Mouse (Mus musculus) left cerebral cortex, adult 9 months (tissue): ENCODE results near the gene Efnb2.

Experiments
- DNase-seq, 2 experiments: peaks; one replicate each; pipeline ENCODE4 v3.0.0; 2022; ENCODE audit warnings: low spot score in 2 of 2

Efnb2 gene

DNA sequence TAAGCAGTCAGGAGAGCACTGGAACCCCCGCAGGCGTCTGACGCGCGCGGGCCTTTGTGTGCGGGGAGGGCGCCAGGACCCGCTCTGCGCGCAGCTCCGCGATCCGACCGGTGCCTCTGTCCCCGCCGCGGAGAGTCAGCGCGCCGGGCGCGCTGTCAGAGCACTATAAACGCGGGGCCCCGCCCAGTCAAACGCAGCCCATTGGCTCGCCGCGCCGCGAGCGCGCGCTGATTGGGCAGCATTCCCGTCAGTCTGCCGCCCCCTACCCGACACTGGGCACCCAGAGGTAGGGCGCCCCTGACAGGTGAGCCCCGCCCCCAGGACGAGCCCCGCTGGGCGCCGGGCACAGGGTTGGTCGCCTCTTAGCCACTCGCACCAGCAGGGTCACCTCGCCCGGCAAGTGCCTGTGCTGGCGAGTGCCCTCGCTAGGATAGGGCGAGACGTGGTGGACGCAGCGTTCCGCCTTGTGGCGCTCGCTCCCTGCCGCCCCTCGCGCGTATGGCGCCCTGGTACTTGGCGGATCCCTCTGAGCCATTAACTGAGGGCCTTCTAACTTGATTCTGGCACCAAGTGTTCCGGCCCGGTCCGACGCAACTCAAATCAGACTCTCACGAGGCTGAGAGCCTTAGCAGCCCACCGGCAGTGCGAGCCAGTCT lies at the start of gene Efnb2:
Efnb2 (minus strand) TSS at position 140 of the 656 bp plus-strand sequence.
- peak; percentile 87 to 97 for DNase-seq

- DNase-seq = no peak
Observed at GRCm38 (mm10) chr8:8704813-8705212, 43.8 kb upstream of the Efnb2 start.

- no peak for DNase-seq
Observed at GRCm38 (mm10) chr8:8703668-8704067, 42.6 kb upstream of the Efnb2 start.

DNA sequence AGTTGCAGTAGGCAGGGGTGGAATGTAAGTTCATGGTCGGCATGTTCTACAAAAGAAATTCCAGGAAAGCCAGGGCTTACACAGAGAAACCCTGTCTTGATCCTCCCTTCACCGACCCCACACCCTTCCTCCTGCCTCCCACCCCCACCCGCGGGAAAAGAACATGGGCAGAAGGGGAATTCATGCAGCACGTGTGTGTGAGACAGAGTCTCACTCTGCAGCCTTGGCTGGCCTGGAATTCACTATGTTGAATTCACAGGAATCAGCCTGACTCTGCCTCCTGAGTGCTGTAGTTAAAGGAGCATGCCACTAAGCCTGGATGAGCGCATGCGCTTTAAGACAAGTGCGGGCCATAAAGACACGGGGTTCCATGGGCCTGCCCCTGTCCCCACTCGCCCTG lies 39.8 kb upstream of the Efnb2 start:
- no peak for DNase-seq

- DNase-seq = no peak
Observed at GRCm38 (mm10) chr8:8700229-8700628, 39.2 kb upstream of the Efnb2 start.

DNA sequence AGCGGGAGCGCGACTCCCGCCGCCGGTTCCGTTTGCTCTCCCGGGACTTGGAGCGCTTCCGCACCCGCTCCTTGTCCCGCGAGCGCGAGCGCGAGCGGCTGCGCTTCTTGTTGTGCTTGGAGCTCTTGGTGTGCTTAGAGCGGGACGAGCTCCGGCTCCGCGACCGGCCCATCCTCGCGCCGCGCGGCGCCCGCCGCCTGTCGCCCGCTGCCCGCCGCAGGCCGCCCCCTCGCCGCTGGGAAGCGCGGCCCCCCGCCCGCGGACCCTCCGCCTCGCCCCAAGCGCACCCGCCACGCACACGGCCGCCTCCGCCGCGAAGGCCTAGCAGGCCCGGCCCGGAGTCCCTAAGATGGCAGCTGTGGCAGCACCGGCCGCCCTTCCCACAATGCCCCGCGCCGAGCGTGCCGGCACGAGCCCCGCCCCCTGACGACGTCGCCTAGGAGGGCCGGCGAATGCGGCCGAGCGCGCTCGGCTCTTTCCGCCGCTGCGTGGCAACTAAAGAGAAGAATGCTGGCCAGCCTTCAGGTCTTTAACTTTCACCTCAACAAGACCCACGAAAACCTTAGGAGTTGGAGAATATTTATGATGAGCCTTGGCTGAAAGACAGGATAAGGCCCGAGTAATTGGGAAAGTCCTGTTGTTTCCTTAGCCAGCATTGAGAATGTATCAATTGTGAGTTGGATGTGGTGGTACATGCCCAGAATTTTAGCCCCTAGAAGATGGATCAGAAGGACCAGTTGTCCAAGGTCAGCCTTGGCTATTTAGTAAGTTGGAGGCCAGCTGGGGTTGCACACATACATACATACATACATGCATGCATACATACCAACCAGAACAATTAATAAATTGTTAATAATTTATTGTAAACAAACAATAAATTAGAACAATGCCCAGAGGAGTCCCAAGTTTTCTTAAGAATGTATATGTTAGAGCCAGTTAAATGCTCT lies 29.4 kb upstream of the Efnb2 start, which contains the start of gene Arglu1:
Arglu1 (minus strand) TSS at position 376 of the 947 bp plus-strand sequence.
- DNase-seq = peak; percentile 77 to 95

DNA sequence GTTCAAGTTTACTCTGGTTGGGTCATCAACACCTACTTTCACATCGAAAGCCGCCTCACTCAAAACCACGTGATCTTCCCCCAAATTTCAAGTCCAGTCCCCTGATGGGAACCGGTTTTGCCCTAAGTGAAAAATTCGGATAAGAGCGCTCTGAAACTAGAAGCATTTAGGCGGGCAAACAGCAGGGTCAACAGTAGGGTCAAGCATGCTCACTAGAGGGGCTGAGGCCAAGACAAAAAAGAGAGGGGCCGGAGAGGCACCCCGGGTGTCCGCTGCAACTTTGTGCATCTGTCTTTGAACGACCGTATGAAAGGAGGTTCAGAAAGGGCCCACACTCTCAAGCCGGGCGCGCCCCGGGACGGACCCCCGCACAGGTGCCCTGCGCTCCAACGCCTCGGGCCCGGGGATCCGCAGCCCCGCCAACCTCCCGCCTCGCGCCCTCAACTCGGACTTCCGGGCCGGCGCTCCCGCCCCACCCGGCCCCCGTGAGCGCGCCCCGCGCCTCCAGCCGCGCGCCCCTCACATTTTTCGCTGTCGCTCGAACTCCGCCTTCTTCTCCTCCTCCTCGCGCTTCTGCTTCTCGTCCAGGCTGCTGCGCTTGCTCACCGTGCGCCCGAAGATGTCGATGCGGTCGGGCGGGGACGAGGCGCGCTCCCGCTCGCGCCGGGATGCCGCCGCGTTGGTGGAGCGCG lies 28.6 kb upstream of the Efnb2 start:
- DNase-seq = peak in 1 of 2 experiments; percentile 60

DNA sequence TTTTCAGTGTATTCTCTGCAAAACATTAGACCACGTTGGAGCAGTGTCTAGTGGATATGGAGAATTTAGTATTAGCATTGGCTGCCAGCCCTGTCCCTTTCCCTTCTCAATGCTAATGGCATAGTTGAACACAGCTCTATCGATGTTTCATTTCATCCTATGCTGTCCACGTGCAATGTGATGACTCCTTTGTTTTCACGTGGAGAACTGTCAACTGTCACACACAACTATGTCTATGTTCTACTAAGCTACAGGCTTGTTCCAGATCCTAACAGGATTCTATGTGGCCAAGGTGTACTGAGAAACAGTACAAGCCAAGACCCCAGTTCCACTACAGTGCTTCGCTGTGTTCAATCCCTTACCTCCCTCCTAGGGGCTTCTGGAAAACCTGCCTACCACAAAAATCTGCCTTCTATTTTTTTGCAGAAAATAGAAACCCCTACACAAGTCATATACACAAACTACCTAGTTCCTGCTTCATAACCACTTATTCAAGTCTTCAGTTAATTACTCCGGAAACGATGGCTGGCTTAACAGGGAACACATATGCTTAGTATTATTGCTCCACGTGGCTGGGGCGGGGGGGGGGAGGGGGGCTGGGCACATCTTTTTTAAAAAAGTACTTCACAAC lies 27.9 kb upstream of the Efnb2 start:
- DNase-seq = no peak

DNA sequence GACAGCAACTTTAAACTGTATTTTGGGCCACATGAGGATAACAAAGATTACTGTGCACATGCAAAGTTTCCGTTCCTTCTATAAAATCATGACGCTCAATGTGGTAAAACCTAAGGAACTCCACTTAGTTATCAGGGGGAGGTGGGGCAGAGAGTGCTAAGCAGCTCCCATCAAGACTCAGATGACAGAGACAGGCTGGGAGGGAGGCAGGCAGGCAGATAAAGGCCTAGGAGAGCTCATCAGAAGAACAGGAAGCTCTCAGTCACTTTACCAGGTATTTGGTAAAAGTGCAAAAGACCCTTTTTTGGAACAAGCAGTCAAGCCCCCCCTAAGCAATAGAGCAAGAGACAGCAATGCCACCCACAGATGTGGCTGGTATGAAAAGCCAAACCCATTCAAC lies 24.5 kb upstream of the Efnb2 start:
- DNase-seq = no peak

DNA sequence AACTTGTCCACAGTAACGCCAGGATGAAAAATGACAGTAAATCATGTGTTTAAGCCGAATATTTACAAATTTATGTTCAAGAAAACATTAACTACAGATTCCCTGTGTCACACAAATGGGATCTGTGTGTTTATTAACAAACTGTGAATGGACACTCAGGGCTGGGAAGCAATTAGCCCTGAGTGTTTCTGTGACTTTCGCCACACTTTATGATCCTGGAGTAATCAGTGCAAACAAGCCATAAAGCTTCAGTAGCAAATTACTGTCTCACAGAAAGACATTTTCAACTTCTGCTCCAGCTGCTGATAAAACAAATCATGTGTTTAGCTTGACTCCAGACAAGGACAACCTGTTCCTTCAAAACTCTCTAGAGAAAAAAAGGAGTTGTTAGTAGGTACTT lies 21.7 kb upstream of the Efnb2 start:
- DNase-seq = no peak

DNA sequence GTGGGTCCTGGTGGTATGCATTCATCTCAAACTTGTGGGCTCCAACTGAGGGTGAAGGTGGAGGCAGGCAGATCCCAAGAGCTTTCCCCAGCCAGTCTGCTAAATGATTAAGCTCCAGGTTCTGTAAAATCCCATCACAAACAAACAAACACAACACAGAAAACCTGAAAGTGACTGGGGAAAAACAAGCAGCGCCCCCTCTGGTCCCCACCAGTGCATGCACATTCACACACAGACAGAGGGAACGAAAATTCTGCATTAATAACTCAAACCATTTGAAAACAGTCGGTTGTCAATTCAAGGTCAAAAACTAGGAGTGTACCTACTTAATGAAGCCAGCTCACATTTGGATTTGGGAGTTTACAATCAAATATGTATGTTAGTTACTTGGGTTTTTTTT lies 17.2 kb upstream of the Efnb2 start:
- DNase-seq = no peak

- DNase-seq = no peak
Observed at GRCm38 (mm10) chr8:8674864-8675263, 13.8 kb upstream of the Efnb2 start.

- peak; percentile 63 to 94 for DNase-seq
Observed at GRCm38 (mm10) chr8:8661759-8662138, 707 bp upstream of the Efnb2 start.

- DNase-seq = peak in 1 of 2 experiments; percentile 16
Observed at GRCm38 (mm10) chr8:8660307-8661098, 539 bp downstream of the Efnb2 start.

- peak in 1 of 2 experiments; percentile 38 for DNase-seq
Observed at GRCm38 (mm10) chr8:8659503-8660306, 1.3 kb downstream of the Efnb2 start.

GRCm38 (mm10) chr8:8658426-8659224 lies 2.4 kb downstream of the Efnb2 start:
- DNase-seq = peak; percentile 59 to 80

GRCm38 (mm10) chr8:8657692-8658355 lies 3.2 kb downstream of the Efnb2 start:
- no peak for DNase-seq

DNA sequence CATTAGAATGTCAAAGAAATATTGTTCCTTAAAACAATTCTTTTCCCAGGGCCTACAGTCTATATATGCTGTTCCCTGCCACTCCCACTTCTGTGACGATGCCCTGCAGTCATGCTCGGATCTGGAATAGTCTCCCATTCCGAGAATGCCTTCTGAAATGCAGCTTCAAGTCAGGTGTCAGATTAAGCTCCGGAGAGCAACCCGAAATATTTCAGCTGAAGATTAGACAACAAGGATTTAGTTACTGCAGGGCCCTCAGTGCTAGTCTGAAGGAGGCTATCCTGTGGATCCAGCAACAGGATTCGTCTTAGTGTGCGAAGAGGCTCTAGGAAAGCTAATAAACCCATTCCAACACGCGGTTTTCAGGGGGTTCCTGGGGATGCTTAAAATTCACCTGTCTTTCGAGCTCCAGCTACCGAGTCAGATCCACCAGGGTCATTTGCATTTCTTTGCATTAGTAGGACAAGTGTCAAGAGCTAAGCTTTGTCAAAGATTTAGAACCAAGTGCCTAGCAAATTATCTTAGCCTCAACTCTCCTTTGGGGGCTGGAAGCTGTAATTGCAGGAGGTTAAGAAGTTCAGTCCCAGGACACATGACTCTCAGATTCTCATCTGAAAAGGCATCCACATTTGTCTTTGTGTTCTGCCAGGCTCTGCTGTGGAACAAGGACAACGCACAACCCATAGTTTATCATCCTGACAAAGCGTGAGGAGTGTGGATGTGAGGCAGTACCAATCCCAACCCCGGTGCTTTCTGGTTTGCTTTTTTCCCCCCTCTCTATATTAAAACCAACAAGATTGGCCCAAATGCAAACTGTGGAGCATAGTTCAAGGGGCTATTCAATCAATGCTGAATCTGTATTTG lies 4.2 kb downstream of the Efnb2 start:
- DNase-seq = peak in 1 of 2 experiments; percentile 45
